Mouse (Mus musculus) lung, adult 2 months (tissue): ENCODE measurements at regions not wholly inside any gene's neighbourhood (a gene's known extent, or its start where the extent isn't known, plus 50 kb on each side); places are given as distances from the start of the nearest gene placed in this dataset.

Source experiments
- CTCF ChIP-seq: fragments of 200-500 bp; IDR thresholded peaks from 2 replicates; pipeline ENCODE4 v1.5.1; 2011; ENCODE audit warnings: mild to moderate bottlenecking, low read length, control low read depth; ENCODE audit not compliant: insufficient read depth
- POLR2A ChIP-seq: fragments of 200-500 bp; IDR thresholded peaks from 2 replicates; pipeline ENCODE4 v1.6.1; 2011; ENCODE audit warnings: low read depth, mild to moderate bottlenecking, control low read depth, low read length, borderline replicate concordance; ENCODE audit errors: extremely low read depth

GRCm38 (mm10) chr7:72504268-72504667 is 197.9 kb upstream of the Mctp2 start:
- TF ChIP-seq POLR2A (no peak), CTCF (no peak)
